22 mouse cellular contexts compared by ENCODE assay signal in the genomic region with DNA sequence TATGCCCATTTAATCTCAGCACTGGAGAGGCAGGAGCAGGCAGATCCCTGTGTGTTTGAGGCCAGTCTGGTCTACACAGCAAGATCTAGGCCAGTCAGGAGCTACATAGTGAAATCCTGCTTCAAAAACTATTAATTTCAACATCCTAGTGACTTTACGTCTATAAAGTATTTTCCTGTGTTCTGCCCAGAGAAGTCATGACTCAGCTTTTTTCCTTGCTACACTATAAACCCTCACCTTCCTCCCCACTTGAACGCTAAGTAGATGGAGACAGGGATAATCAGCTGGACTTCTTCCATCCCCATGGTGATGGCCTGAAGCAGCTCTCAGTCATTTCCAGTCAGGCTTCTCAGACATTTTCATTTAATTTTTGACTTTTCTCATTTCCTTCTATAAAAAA.
A peak's percentile ranks its signal among the peaks of the same experiment; 100 is the strongest.
DNase-seq lines count a peak whose midpoint lies in the region; TF ChIP-seq lines count a peak whose summit lies in the region.
"Had no signal": no experiment of that assay in that cellular context is flagged by ENCODE, and none has a peak within 500 bp of the region (broad histone marks: within the 10 kb centered on the region; RNA-seq: fewer than 3 reads in every experiment).

No protein-coding gene starts in this region.

- TF ChIP-seq RAD21 in CH12.LX (IDR thresholded peaks at IDR 0.05; ENCODE audit: low read depth, low read length) (no peak), MEL (IDR thresholded peaks at IDR 0.05; ENCODE audit: low read depth, low read length) (no peak)

- TF ChIP-seq EP300 in CH12.LX (IDR thresholded peaks at IDR 0.05; ENCODE audit: low read length), result no peak
- TF ChIP-seq EP300 in MEL (IDR thresholded peaks at IDR 0.05; ENCODE audit: low read depth in 1 of 2, low read length in 2 of 2), result no peak

- DNase-seq in CH12.LX (ENCODE audit: extremely low read depth), result no peak
- no peak for DNase-seq in MEL (ENCODE audit: low read depth, low spot score)
- no peak for DNase-seq in layer of hippocampus, adult 9-10 months (ENCODE audit: low spot score)
- DNase-seq in liver, result no peak
- no peak for DNase-seq in spleen, postnatal 4 days (ENCODE audit: low spot score in 2 of 2)
- DNase-seq: adrenal gland, adult 2 months; adrenal gland, postnatal 10 days; adrenal gland, postnatal 25 days; B cell, adult 2 months; cerebellum, adult 11 months; cerebellum, adult 18-20 months; cerebellum, adult 8-10 months; cerebellum, adult 9-11 months; cerebellum, postnatal 14 days; cerebellum, postnatal 36 days; embryo, embryonic 11 days had no signal

- dilution Hi-C loops in CH12.LX (cut with MboI; ENCODE audit: extremely low pct_ligation_motif_present, extremely low pct_unique_long_range_greater_than_20kb, low sequenced_read_pairs), result no loop called here

- H3K79me2 ChIP-seq in CH12.LX (replicated peaks; ENCODE audit: control insufficient read depth, extremely low read depth, insufficient read depth, poor library complexity, severe bottlenecking), result no peaks in the 10 kb centered on the region
- H3K79me2 ChIP-seq in MEL (ENCODE audit: control insufficient read depth, insufficient read depth, low read length, poor library complexity), result no peaks in the 10 kb centered on the region

- TF ChIP-seq CTCF in CH12.LX (conservative IDR thresholded peaks at IDR 0.05 in 1 of 2, IDR thresholded peaks at IDR 0.05 in 1 of 2; ENCODE audit: low read depth in 2 of 2, low read length in 2 of 2) (no peak), MEL (IDR thresholded peaks at IDR 0.05 in 2 of 3, conservative IDR thresholded peaks at IDR 0.05 in 1 of 3; ENCODE audit: control insufficient read depth in 1 of 3, insufficient read depth in 1 of 3, low read depth in 2 of 3, low read length in 3 of 3, poor library complexity in 1 of 3, severe bottlenecking in 1 of 3) (no peak)

- H3K27ac ChIP-seq in CH12.LX (ENCODE audit: insufficient read depth, low read depth) (no peak overlapping the region), MEL (ENCODE audit: control insufficient read depth, low read depth, low read length) (no peak overlapping the region)
- H3K27ac ChIP-seq: embryonic facial prominence, embryonic 13.5 days; embryonic facial prominence, embryonic 15.5 days; forebrain, embryonic 10.5 days; forebrain, embryonic 12.5 days had no signal

- H3K36me3 ChIP-seq in CH12.LX (replicated peaks in 1 of 2; ENCODE audit: control insufficient read depth in 1 of 2, insufficient read depth in 1 of 2, low read length in 1 of 2), result no peaks in the 10 kb centered on the region
- no peaks in the 10 kb centered on the region for H3K36me3 ChIP-seq in MEL (ENCODE audit: control insufficient read depth in 1 of 2, insufficient read depth in 2 of 2, low read length in 2 of 2)
- H3K36me3 ChIP-seq: embryonic facial prominence, embryonic 13.5 days; embryonic facial prominence, embryonic 15.5 days; forebrain, embryonic 10.5 days; forebrain, embryonic 12.5 days; G1E had no signal

- H3K9me3 ChIP-seq in CH12.LX (replicated peaks; ENCODE audit: low read length) (no peaks in the 10 kb centered on the region), MEL (replicated peaks; ENCODE audit: insufficient read depth, low read length) (no peaks in the 10 kb centered on the region)
- H3K9me3 ChIP-seq: embryonic facial prominence, embryonic 13.5 days; embryonic facial prominence, embryonic 15.5 days; forebrain, embryonic 10.5 days; forebrain, embryonic 12.5 days; G1E had no signal

- no peaks in the 10 kb centered on the region for H3K27me3 ChIP-seq in CH12.LX (replicated peaks)
- H3K27me3 ChIP-seq in MEL (ENCODE audit: control insufficient read depth in 1 of 2, insufficient read depth in 2 of 2, low read length in 2 of 2), result peaks cover 0 to 1% of the 10 kb centered on the region in 2 experiments; a peak in 1 of 4 replicates
- H3K27me3 ChIP-seq: embryonic facial prominence, embryonic 13.5 days; embryonic facial prominence, embryonic 15.5 days had no signal

- H3K4me2 ChIP-seq in CH12.LX (ENCODE audit: insufficient read depth, low read depth, poor library complexity, severe bottlenecking), result no peak overlapping the region
- H3K4me2 ChIP-seq: embryonic facial prominence, embryonic 13.5 days; embryonic facial prominence, embryonic 15.5 days; forebrain, embryonic 12.5 days had no signal

- H3K4me3 ChIP-seq in CH12.LX (replicated peaks in 1 of 3; ENCODE audit: low read depth in 2 of 3, low read length in 2 of 3, poor library complexity in 1 of 3) (no peak overlapping the region), MEL (ENCODE audit: control insufficient read depth in 1 of 2, insufficient read depth in 1 of 2, low read depth in 2 of 2, low read length in 2 of 2) (no peak overlapping the region)
- H3K4me3 ChIP-seq: embryonic facial prominence, embryonic 13.5 days; embryonic facial prominence, embryonic 15.5 days; erythroblast, embryonic 14.5 days; forebrain, embryonic 10.5 days; forebrain, embryonic 12.5 days had no signal

- H3K9ac ChIP-seq in CH12.LX (ENCODE audit: insufficient read depth, low read depth) (no peak overlapping the region), MEL (ENCODE audit: control insufficient read depth, low read depth, low read length, poor library complexity, severe bottlenecking) (no peak overlapping the region)
- H3K9ac ChIP-seq: embryonic facial prominence, embryonic 13.5 days; embryonic facial prominence, embryonic 15.5 days; forebrain, embryonic 12.5 days had no signal

- in situ Hi-C loops in CH12.LX (cut with MboI; ENCODE audit: low pct_ligation_motif_present, low pct_unique_long_range_greater_than_20kb, low sequenced_read_pairs), result no loop called here

- TF ChIP-seq POLR2A in CH12.LX (IDR thresholded peaks at IDR 0.05; ENCODE audit: low read depth, low read length) (no peak), MEL (IDR thresholded peaks at IDR 0.05; ENCODE audit: control insufficient read depth in 1 of 2, insufficient read depth in 1 of 2, low read depth in 1 of 2, low read length in 2 of 2, poor library complexity in 1 of 2) (no peak)

- H3K4me1 ChIP-seq in CH12.LX (ENCODE audit: control insufficient read depth in 1 of 2, insufficient read depth in 2 of 2) (no peaks in the 10 kb centered on the region), MEL (ENCODE audit: control insufficient read depth in 1 of 2, insufficient read depth in 2 of 2, low read length in 2 of 2) (no peaks in the 10 kb centered on the region)
- H3K4me1 ChIP-seq: embryonic facial prominence, embryonic 13.5 days; embryonic facial prominence, embryonic 15.5 days; forebrain, embryonic 12.5 days had no signal

TF ChIP-seq in CH12.LX, 34 proteins besides CTCF, POLR2A, EP300 and RAD21:
- TF ChIP-seq ZKSCAN1 (IDR thresholded peaks at IDR 0.05; ENCODE audit: borderline replicate concordance, low read depth, low read length), result no peak
- TF ChIP-seq USF1 (IDR thresholded peaks at IDR 0.05; ENCODE audit: low read depth, low read length), result no peak
- TF ChIP-seq MAFK (IDR thresholded peaks at IDR 0.05; ENCODE audit: insufficient replicate concordance, low read length), result peak; percentile 84
- no peak for TF ChIP-seq MAX (IDR thresholded peaks at IDR 0.05; ENCODE audit: low read length)
- no peak for TF ChIP-seq SIN3A (IDR thresholded peaks at IDR 0.05; ENCODE audit: low read length)
- TF ChIP-seq NELFE (IDR thresholded peaks at IDR 0.05; ENCODE audit: low read depth, low read length), result no peak
TF ChIP-seq in CH12.LX: peak in this region for 1.

TF ChIP-seq in MEL, 35 proteins besides CTCF, POLR2A, EP300 and RAD21:
- TF ChIP-seq MAFK (IDR thresholded peaks at IDR 0.05; ENCODE audit: borderline replicate concordance, low read depth, low read length) (peak; percentile 80; the same call in 1 of the 2 replicates), JUND (IDR thresholded peaks at IDR 0.05; ENCODE audit: low read depth, low read length) (no peak)
